Mouse (Mus musculus): Measurements from ENCODE around the gene Abcg1. TPM values are rescaled to one million over a fixed set of nuclear protein-coding genes. Genes with fewer than 3 reads are reported as not detected.

Abcg1 gene
- polyA plus RNA-seq (2015; fragmentation: Nextera tagmentation; extraction: Ambion mirVana), result 6.5 and 8.4 TPM in 2 replicates

DNA sequence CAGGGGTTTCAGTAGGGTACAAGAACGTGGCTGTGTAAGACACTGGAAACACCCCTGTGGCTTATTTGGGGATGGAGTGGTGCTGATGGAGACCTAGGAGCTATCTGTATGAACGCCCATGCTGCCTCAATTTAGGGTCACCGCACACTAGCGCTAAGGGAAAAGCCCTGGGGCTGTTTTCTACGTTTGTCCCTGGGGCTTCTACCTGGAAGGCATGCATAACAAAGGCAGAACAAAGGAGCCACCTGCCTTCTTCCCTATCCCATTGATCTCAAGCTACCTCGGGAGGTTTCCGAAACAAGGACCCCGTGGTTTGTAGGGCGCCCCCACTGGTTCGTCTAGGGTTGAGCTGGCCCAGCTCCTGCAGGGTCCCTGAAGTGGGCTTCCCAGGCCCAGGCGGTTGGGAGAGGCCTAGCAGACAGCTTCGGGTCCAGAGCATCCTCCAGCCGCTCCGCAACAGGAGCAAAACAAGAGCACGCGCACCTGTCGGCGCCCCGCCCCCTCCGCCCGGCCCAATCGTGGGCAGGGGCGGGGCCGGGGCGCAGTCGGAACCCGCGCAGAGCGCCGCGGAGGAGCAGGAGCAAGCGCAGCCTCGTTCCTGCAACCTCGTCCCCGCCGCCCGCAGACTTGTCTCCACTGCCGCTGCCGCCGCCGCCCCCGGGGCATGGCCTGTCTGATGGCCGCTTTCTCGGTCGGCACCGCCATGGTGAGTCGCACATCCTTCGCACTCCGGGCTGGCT lies at the start of gene Abcg1:
Gene Abcg1, plus strand, starts transcription at position 525 of the 740 bp plus-strand sequence.

DNA sequence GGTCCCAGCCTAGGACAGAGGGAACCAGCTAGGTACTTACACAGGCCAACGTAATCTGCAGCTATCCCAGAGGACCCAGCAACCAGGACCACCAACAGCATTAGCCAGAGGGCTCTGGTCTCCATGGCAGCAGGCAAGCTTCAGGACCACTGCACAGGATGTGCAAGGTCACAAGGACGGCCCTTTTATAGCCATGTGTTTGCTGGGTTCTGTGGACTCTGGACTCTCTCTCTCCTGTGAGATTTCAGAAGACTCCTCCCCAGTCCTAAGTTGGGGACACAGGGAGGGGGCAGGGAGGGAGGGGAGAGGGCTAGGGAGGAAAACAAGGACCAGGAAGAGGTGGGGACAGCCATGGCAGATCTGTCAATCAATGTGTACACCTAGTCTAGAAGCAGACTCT lies 72.0 kb downstream of the Abcg1 start, which contains the start of gene Tff3:
Gene Tff3, minus strand, starts transcription at position 195 of the 400 bp plus-strand sequence.

DNA sequence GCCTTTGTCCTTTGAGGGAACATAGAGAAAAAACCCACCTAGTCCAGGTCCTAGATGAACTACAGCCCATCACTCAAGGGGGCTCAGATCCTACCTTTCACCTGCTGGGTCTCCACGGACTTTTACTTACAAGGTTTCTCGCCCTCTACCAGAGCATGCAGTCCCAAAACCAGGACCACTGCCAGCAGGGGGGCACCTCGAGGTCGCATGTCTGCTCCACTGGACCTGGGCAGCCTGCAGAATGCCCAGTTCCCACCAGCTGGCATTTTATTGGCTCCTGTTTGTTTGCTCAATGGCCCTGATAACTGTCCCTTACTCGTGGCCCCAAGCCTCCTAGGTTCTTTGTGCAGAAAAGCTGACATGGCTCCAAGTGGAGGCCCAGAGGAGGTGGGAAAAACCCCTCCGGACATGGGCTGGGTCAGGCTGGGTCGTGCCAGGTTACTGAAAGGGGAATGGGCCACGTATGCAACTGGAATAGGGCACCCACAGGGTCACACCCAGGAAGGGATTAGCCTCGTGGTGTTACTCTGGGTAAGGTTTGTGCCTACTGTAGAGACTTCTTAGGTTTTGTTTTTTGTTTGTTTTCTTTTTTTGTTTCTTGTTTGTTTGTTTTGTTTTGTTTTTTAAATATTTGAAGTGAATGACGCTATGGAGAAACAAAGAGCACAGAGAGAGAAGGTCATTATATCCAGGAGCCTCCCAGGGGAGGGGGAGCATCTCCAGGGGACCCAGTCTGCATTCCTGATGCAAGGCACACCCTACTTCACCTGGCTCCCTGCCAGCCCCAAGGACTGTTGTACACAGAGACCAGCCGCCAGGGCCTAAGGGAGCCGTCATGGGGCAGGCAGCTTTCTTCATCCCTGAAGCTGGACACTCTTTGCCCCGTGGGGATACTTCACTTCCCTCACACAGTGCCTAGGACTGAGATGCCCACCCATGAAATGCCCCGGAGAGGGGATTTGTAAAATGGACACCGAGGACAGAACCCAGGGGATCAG lies 86.9 kb downstream of the Abcg1 start, which contains the start of gene Tff2:
Gene Tff2, minus strand, starts transcription at position 243 of the 998 bp plus-strand sequence.

DNA sequence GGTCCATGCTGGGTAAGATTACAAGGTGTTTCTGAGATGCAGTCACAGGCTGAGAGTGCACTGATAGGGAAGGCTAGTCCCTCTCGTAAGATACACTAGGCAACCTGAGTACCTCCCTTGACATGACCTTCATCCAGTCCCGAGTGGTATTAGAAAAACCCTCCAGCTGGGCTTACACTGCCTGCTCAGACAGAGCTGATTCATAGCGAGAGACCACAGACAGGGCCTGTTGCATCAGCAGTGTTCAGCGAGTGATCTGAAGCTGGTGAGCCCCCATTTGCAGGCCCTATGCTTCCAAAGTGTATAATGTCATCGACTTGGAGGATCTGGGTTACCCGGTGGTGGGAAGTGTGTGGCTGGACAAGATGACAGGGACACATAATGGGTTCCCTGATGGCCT lies 107.7 kb downstream of the Abcg1 start, which contains the start of gene Tff1:
Gene Tff1, minus strand, starts transcription at position 151 of the 400 bp plus-strand sequence.

Other genes starting within 250 kb of the Abcg1 start
- 0.22 and 0.54 TPM in 2 replicates for gene Glp1r, start 155.9 kb upstream of the Abcg1 start, polyA plus RNA-seq (2015; fragmentation: Nextera tagmentation; extraction: Ambion mirVana)
- not detected in 2 replicates for gene Umodl1, start 103.0 kb upstream of the Abcg1 start, polyA plus RNA-seq (2015; fragmentation: Nextera tagmentation; extraction: Ambion mirVana)
- gene Tff3, start 72.0 kb downstream of the Abcg1 start, polyA plus RNA-seq (2015; fragmentation: Nextera tagmentation; extraction: Ambion mirVana), result 18.3 and 43.0 TPM in 2 replicates
- 2.1 TPM in 1 of 2 replicates, not detected in the other for gene Tff2, start 86.6 kb downstream of the Abcg1 start, polyA plus RNA-seq (2015; fragmentation: Nextera tagmentation; extraction: Ambion mirVana)
- 0.79 and 19.9 TPM in 2 replicates for gene Tff1, start 107.6 kb downstream of the Abcg1 start, polyA plus RNA-seq (2015; fragmentation: Nextera tagmentation; extraction: Ambion mirVana)
- not detected in 2 replicates for gene Tmprss3, start 141.3 kb downstream of the Abcg1 start, polyA plus RNA-seq (2015; fragmentation: Nextera tagmentation; extraction: Ambion mirVana)
- gene Ubash3a, start 150.2 kb downstream of the Abcg1 start, polyA plus RNA-seq (2015; fragmentation: Nextera tagmentation; extraction: Ambion mirVana), result 0.49 and 0.86 TPM in 2 replicates
- 2.5 TPM in 2 replicates for gene Rsph1, start 219.7 kb downstream of the Abcg1 start, polyA plus RNA-seq (2015; fragmentation: Nextera tagmentation; extraction: Ambion mirVana)
- 5.3 and 10.1 TPM in 2 replicates for gene Slc37a1, start 229.1 kb downstream of the Abcg1 start, polyA plus RNA-seq (2015; fragmentation: Nextera tagmentation; extraction: Ambion mirVana)